Mouse (Mus musculus) brain, embryonic 14.5 days (tissue): ENCODE results near the gene Diras2.

Source experiments
- CTCF ChIP-seq: fragments of 200-500 bp; IDR thresholded peaks from 2 replicates; pipeline ENCODE4 v1.5.1; 2012; ENCODE audit warnings: inconsistent platforms, mild to moderate bottlenecking, moderate library complexity, borderline replicate concordance; ENCODE audit not compliant: insufficient read depth, insufficient read length; ENCODE audit errors: extremely low read depth
- POLR2A ChIP-seq: fragments of 200-500 bp; IDR thresholded peaks from 2 replicates; pipeline ENCODE4 v1.6.1; 2012; ENCODE audit warnings: mild to moderate bottlenecking, inconsistent platforms, borderline replicate concordance; ENCODE audit not compliant: poor library complexity, insufficient read depth, insufficient read length, severe bottlenecking; ENCODE audit errors: extremely low read depth

- TF ChIP-seq POLR2A (no peak), CTCF (no peak)
Measured at GRCm38 (mm10) chr13:52529188-52529972, 1.7 kb downstream of the Diras2 start.
